Mouse (Mus musculus) ES-E14 (cell line): ENCODE measurements around the gene Plekhg1.

ENCODE experiments used
- HCFC1 ChIP-seq: IDR thresholded peaks from 2 replicates; pipeline ENCODE4 v1.6.1; 2012; ENCODE audit warnings: low read length, inconsistent platforms, borderline replicate concordance; ENCODE audit not compliant: insufficient read depth
- MAFK ChIP-seq: IDR thresholded peaks from 2 replicates; pipeline ENCODE4 v1.6.1; 2014; ENCODE audit warnings: mild to moderate bottlenecking, low read depth, low read length, inconsistent platforms; ENCODE audit not compliant: insufficient read depth
- ZC3H11A ChIP-seq: IDR thresholded peaks from 2 replicates; pipeline ENCODE4 v1.6.1; 2012; ENCODE audit warnings: low read depth, mild to moderate bottlenecking, inconsistent platforms, low read length, borderline replicate concordance

DNA sequence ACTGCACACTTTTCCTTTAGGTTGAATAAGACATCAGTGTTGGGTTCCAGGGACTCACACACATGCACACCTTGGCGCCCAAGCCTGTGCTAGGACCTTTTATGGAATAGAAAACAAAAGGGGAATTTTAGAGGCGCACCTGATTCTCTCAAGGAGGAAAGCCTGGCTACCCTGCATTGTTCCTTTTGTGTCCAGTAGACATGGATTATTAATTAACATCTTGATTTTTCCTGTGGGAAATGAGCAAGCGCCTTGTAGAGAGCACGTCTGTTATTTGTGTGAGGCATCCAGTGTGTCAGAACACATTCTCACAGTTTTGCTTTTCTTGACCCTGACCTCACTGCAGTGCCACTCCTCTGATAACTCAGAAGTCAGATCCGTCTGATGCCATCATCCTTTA lies 21.8 kb downstream of the Plekhg1 start:
- no peak for TF ChIP-seq ZC3H11A
- no peak for TF ChIP-seq MAFK
- TF ChIP-seq HCFC1, result no peak
